Mouse (Mus musculus) frontal cortex, postnatal 36 days (tissue): ENCODE results near the gene Mobp.

ENCODE experiments used
- DNase-seq, 2 experiments: peaks; one replicate each; pipeline ENCODE4 v3.0.0; 2022; ENCODE audit warnings: low spot score in 2 of 2

Gene Mobp

GRCm38 (mm10) chr9:120134529-120135160, 14.9 kb upstream of the Mobp start:
- DNase-seq, result no peak

GRCm38 (mm10) chr9:120135454-120135853, 14.1 kb upstream of the Mobp start:
- DNase-seq, result no peak

GRCm38 (mm10) chr9:120140652-120141051, 8.9 kb upstream of the Mobp start:
- peak; percentile 77 to 78 for DNase-seq

GRCm38 (mm10) chr9:120144474-120144873, 5.0 kb upstream of the Mobp start:
- DNase-seq, result no peak

- no peak for DNase-seq
Observed at GRCm38 (mm10) chr9:120151152-120151551, 1.6 kb downstream of the Mobp start.

GRCm38 (mm10) chr9:120151906-120152399, 2.4 kb downstream of the Mobp start:
- DNase-seq, result no peak

- DNase-seq, result no peak
Observed at GRCm38 (mm10) chr9:120158047-120158446, 8.5 kb downstream of the Mobp start.

GRCm38 (mm10) chr9:120163862-120164261, 14.4 kb downstream of the Mobp start:
- no peak for DNase-seq

- DNase-seq, result no peak
Observed at GRCm38 (mm10) chr9:120167826-120168225, 18.3 kb downstream of the Mobp start.

GRCm38 (mm10) chr9:120171295-120171694, 21.8 kb downstream of the Mobp start:
- peak; percentile 64 to 66 for DNase-seq

GRCm38 (mm10) chr9:120174436-120175137, 25.1 kb downstream of the Mobp start:
- DNase-seq, result peak; percentile 50 to 61

GRCm38 (mm10) chr9:120178813-120179212, 29.3 kb downstream of the Mobp start:
- DNase-seq, result peak in 1 of 2 experiments; percentile 26

GRCm38 (mm10) chr9:120184499-120184898, 35.0 kb downstream of the Mobp start:
- peak; percentile 61 to 75 for DNase-seq

- no peak for DNase-seq
Observed at GRCm38 (mm10) chr9:120186856-120187255, 37.3 kb downstream of the Mobp start.

GRCm38 (mm10) chr9:120190891-120191290, 41.4 kb downstream of the Mobp start:
- no peak for DNase-seq

GRCm38 (mm10) chr9:120191362-120192098, 42.0 kb downstream of the Mobp start:
- peak; percentile 90 to 95 for DNase-seq

GRCm38 (mm10) chr9:120192742-120193141, 43.2 kb downstream of the Mobp start:
- peak; percentile 59 to 84 for DNase-seq

GRCm38 (mm10) chr9:120200873-120201272, 51.4 kb downstream of the Mobp start:
- peak in 1 of 2 experiments; percentile 23 for DNase-seq

- no peak for DNase-seq
Observed at GRCm38 (mm10) chr9:120201743-120202142, 52.2 kb downstream of the Mobp start.

GRCm38 (mm10) chr9:120202683-120203082, 53.2 kb downstream of the Mobp start:
- DNase-seq, result peak in 1 of 2 experiments; percentile 43

GRCm38 (mm10) chr9:120203936-120204335, 54.4 kb downstream of the Mobp start:
- no peak for DNase-seq

- DNase-seq, result no peak
Observed at GRCm38 (mm10) chr9:120206897-120207296, 57.4 kb downstream of the Mobp start.
